Mouse (Mus musculus): ENCODE measurements at regions not wholly inside any gene's neighbourhood (a gene's known extent, or its start where the extent isn't known, plus 50 kb on each side); places are given as distances from the start of the nearest gene placed in this dataset.

- H3K27ac ChIP-seq (ENCODE audit: low read depth) = no peak overlapping the region
- no peaks in the 10 kb centered on the region for H3K9me3 ChIP-seq (replicated peaks; ENCODE audit: control insufficient read depth, low read length)
- DNase-seq (ENCODE audit: low spot score) (no peak), ATAC-seq (ENCODE audit: insufficient read depth, low read depth) (no peak)
- H3K4me3 ChIP-seq (ENCODE audit: low read depth, low read length) = no peak overlapping the region
- WGBS = 65% methylated on average over 3 of the region's 3 CpGs
- H3K36me3 ChIP-seq (replicated peaks; ENCODE audit: control insufficient read depth, insufficient read depth, low read length) = no peaks in the 10 kb centered on the region
- TF ChIP-seq EP300 (IDR thresholded peaks at IDR 0.05; ENCODE audit: low read depth) (no peak), CTCF (IDR thresholded peaks at IDR 0.05; ENCODE audit: low read depth) (no peak)
- H3K4me2 ChIP-seq (ENCODE audit: low read depth, low read length) = no peak overlapping the region
- no peaks in the 10 kb centered on the region for H3K4me1 ChIP-seq (ENCODE audit: control insufficient read depth, insufficient read depth)
- H3K27me3 ChIP-seq (ENCODE audit: control insufficient read depth, insufficient read depth, low read length) = no peaks in the 10 kb centered on the region
- no peak overlapping the region for H3K9ac ChIP-seq (replicated peaks; ENCODE audit: low read depth, low read length)
These were observed 650.7 kb downstream of the Robo2 start for GRCm38 (mm10) chr16:73760921-73761320.

GRCm38 (mm10) chr16:73758872-73759271 lies 652.8 kb downstream of the Robo2 start:
- TF ChIP-seq EP300 (IDR thresholded peaks at IDR 0.05; ENCODE audit: low read depth) = no peak
- TF ChIP-seq CTCF (IDR thresholded peaks at IDR 0.05; ENCODE audit: low read depth) = no peak
- Histone ChIP-seq H3K36me3 (replicated peaks; ENCODE audit: control insufficient read depth, insufficient read depth, low read length) (no peaks in the 10 kb centered on the region), H3K4me2 (ENCODE audit: low read depth, low read length) (no peak overlapping the region), H3K9me3 (replicated peaks; ENCODE audit: control insufficient read depth, low read length) (no peaks in the 10 kb centered on the region), H3K9ac (replicated peaks; ENCODE audit: low read depth, low read length) (no peak overlapping the region), H3K27ac (ENCODE audit: low read depth) (no peak overlapping the region), H3K4me1 (ENCODE audit: control insufficient read depth, insufficient read depth) (no peaks in the 10 kb centered on the region), H3K4me3 (ENCODE audit: low read depth, low read length) (no peak overlapping the region), H3K27me3 (ENCODE audit: control insufficient read depth, insufficient read depth, low read length) (no peaks in the 10 kb centered on the region)
- WGBS = 69% methylated on average over 5 of the region's 5 CpGs
- no peak for ATAC-seq (ENCODE audit: insufficient read depth, low read depth)
- DNase-seq (ENCODE audit: low spot score) = no peak

GRCm38 (mm10) chr16:73754302-73754701 lies 657.3 kb downstream of the Robo2 start:
- Histone ChIP-seq H3K36me3 (replicated peaks; ENCODE audit: control insufficient read depth, insufficient read depth, low read length) (no peaks in the 10 kb centered on the region), H3K4me2 (ENCODE audit: low read depth, low read length) (no peak overlapping the region), H3K9ac (replicated peaks; ENCODE audit: low read depth, low read length) (no peak overlapping the region), H3K27me3 (ENCODE audit: control insufficient read depth, insufficient read depth, low read length) (no peaks in the 10 kb centered on the region), H3K27ac (ENCODE audit: low read depth) (no peak overlapping the region), H3K9me3 (replicated peaks; ENCODE audit: control insufficient read depth, low read length) (no peaks in the 10 kb centered on the region), H3K4me3 (ENCODE audit: low read depth, low read length) (no peak overlapping the region), H3K4me1 (ENCODE audit: control insufficient read depth, insufficient read depth) (no peaks in the 10 kb centered on the region)
- ATAC-seq (ENCODE audit: insufficient read depth, low read depth) = no peak
- no peak for TF ChIP-seq EP300 (IDR thresholded peaks at IDR 0.05; ENCODE audit: low read depth)
- no peak for TF ChIP-seq CTCF (IDR thresholded peaks at IDR 0.05; ENCODE audit: low read depth)
- 84% methylated on average over 5 of the region's 5 CpGs for WGBS
- no peak for DNase-seq (ENCODE audit: low spot score)

GRCm38 (mm10) chr16:73728297-73728696 lies 683.3 kb downstream of the Robo2 start:
- no peak overlapping the region for H3K4me3 ChIP-seq (ENCODE audit: low read depth, low read length)
- DNase-seq (ENCODE audit: low spot score) (no peak), ATAC-seq (ENCODE audit: insufficient read depth, low read depth) (no peak)
- H3K4me1 ChIP-seq (ENCODE audit: control insufficient read depth, insufficient read depth) = no peaks in the 10 kb centered on the region
- H3K4me2 ChIP-seq (ENCODE audit: low read depth, low read length) = no peak overlapping the region
- H3K9ac ChIP-seq (replicated peaks; ENCODE audit: low read depth, low read length) = no peak overlapping the region
- 79% methylated on average over 7 of the region's 7 CpGs for WGBS
- H3K9me3 ChIP-seq (replicated peaks; ENCODE audit: control insufficient read depth, low read length) = no peaks in the 10 kb centered on the region
- H3K27ac ChIP-seq (ENCODE audit: low read depth) = no peak overlapping the region
- no peak for TF ChIP-seq CTCF (IDR thresholded peaks at IDR 0.05; ENCODE audit: low read depth)
- TF ChIP-seq EP300 (IDR thresholded peaks at IDR 0.05; ENCODE audit: low read depth) = no peak
- no peaks in the 10 kb centered on the region for H3K36me3 ChIP-seq (replicated peaks; ENCODE audit: control insufficient read depth, insufficient read depth, low read length)
- H3K27me3 ChIP-seq (ENCODE audit: control insufficient read depth, insufficient read depth, low read length) = no peaks in the 10 kb centered on the region

GRCm38 (mm10) chr16:73719691-73720090 lies 691.9 kb downstream of the Robo2 start:
- no peak overlapping the region for H3K27ac ChIP-seq (ENCODE audit: low read depth)
- no peak overlapping the region for H3K9ac ChIP-seq (replicated peaks; ENCODE audit: low read depth, low read length)
- DNase-seq (ENCODE audit: low spot score) (no peak), ATAC-seq (ENCODE audit: insufficient read depth, low read depth) (no peak)
- H3K27me3 ChIP-seq (ENCODE audit: control insufficient read depth, insufficient read depth, low read length) = no peaks in the 10 kb centered on the region
- TF ChIP-seq CTCF (IDR thresholded peaks at IDR 0.05; ENCODE audit: low read depth) (no peak), EP300 (IDR thresholded peaks at IDR 0.05; ENCODE audit: low read depth) (no peak)
- H3K4me3 ChIP-seq (ENCODE audit: low read depth, low read length) = no peak overlapping the region
- 64% methylated on average over 3 of the region's 3 CpGs for WGBS
- no peaks in the 10 kb centered on the region for H3K9me3 ChIP-seq (replicated peaks; ENCODE audit: control insufficient read depth, low read length)
- H3K4me2 ChIP-seq (ENCODE audit: low read depth, low read length) = no peak overlapping the region
- H3K36me3 ChIP-seq (replicated peaks; ENCODE audit: control insufficient read depth, insufficient read depth, low read length) = no peaks in the 10 kb centered on the region
- H3K4me1 ChIP-seq (ENCODE audit: control insufficient read depth, insufficient read depth) = no peaks in the 10 kb centered on the region

GRCm38 (mm10) chr16:73716301-73716700 lies 695.3 kb downstream of the Robo2 start:
- ATAC-seq (ENCODE audit: insufficient read depth, low read depth) (no peak), DNase-seq (ENCODE audit: low spot score) (no peak)
- H3K9ac ChIP-seq (replicated peaks; ENCODE audit: low read depth, low read length) = no peak overlapping the region

More at GRCm38 (mm10) chr16:73716301-73716700, 695.3 kb downstream of the Robo2 start:
- Histone ChIP-seq H3K27me3 (ENCODE audit: control insufficient read depth, insufficient read depth, low read length) (no peaks in the 10 kb centered on the region), H3K9me3 (replicated peaks; ENCODE audit: control insufficient read depth, low read length) (no peaks in the 10 kb centered on the region), H3K4me3 (ENCODE audit: low read depth, low read length) (no peak overlapping the region), H3K27ac (ENCODE audit: low read depth) (no peak overlapping the region), H3K4me2 (ENCODE audit: low read depth, low read length) (no peak overlapping the region), H3K4me1 (ENCODE audit: control insufficient read depth, insufficient read depth) (no peaks in the 10 kb centered on the region), H3K36me3 (replicated peaks; ENCODE audit: control insufficient read depth, insufficient read depth, low read length) (no peaks in the 10 kb centered on the region)
- TF ChIP-seq CTCF (IDR thresholded peaks at IDR 0.05; ENCODE audit: low read depth) (no peak), EP300 (IDR thresholded peaks at IDR 0.05; ENCODE audit: low read depth) (no peak)
- WGBS = 23% methylated on average over 5 of the region's 5 CpGs

Measured in heart, postnatal 0 days (tissue).